Mouse (Mus musculus) liver, embryonic 15.5 days (tissue): ENCODE measurements around the gene Slc35b1. TPM values are rescaled to one million over a fixed set of nuclear protein-coding genes. Genes with fewer than 3 reads are reported as not detected.

Experiments
- ATAC-seq: fragments of 200-750 bp; cut with Nextera tagmentation; 2 replicates; pipeline ENCODE4 v1.8.0; 2017; ENCODE audit warnings: moderate number of reproducible peaks, mild to moderate bottlenecking, moderate library complexity; ENCODE audit not compliant: insufficient read depth
- H3K27ac ChIP-seq: fragments of 300-500 bp; sonication (generic); replicated peaks from 2 replicates; pipeline ENCODE4 v1.5.1; 2015; ENCODE audit warnings: mild to moderate bottlenecking, inconsistent platforms
- H3K27me3 ChIP-seq: fragments of 300-500 bp; sonication (generic); 2 replicates; pipeline ENCODE4 v1.6.1; 2015; ENCODE audit warnings: mild to moderate bottlenecking, inconsistent platforms
- H3K36me3 ChIP-seq: fragments of 300-500 bp; sonication (generic); replicated peaks from 2 replicates; pipeline ENCODE4 v1.6.1; 2015; ENCODE audit warnings: moderate library complexity, mild to moderate bottlenecking, inconsistent platforms
- H3K4me1 ChIP-seq: fragments of 300-500 bp; sonication (generic); replicated peaks from 2 replicates; pipeline ENCODE4 v1.6.1; 2015; ENCODE audit warnings: inconsistent platforms
- H3K4me2 ChIP-seq: fragments of 300-500 bp; sonication (generic); 2 replicates; pipeline ENCODE4 v1.6.1; 2015; ENCODE audit warnings: moderate library complexity, mild to moderate bottlenecking, inconsistent platforms
- H3K4me3 ChIP-seq: fragments of 300-500 bp; sonication (generic); replicated peaks from 2 replicates; pipeline ENCODE4 v1.5.1; 2015; ENCODE audit warnings: mild to moderate bottlenecking, inconsistent platforms
- H3K9ac ChIP-seq: fragments of 300-500 bp; sonication (generic); 2 replicates; pipeline ENCODE4 v1.6.1; 2015; ENCODE audit warnings: moderate library complexity, mild to moderate bottlenecking, inconsistent platforms
- H3K9me3 ChIP-seq: fragments of 300-500 bp; sonication (generic); replicated peaks from 2 replicates; pipeline ENCODE4 v1.6.1; 2016; ENCODE audit warnings: inconsistent platforms
- WGBS: fragments of 180-500 bp; shearing (Covaris S2); methylation state at CpG from one replicate; pipeline ENCODE4 v1.1.7; 2015; ENCODE audit warnings: mixed read lengths; ENCODE audit not compliant: insufficient replicate concordance; 5-methylcytosine and 5-hydroxymethylcytosine counted together
- polyA plus RNA-seq: library from polyadenylated mRNA; unstranded; fragments of >200 nt; fragmentation: Nextera tagmentation; extraction: Ambion mirVana; gene quantifications from 2 replicates; pipeline ENCODE4 v1.2.1, GENCODE M21; 2015

The Slc35b1 gene
- polyA plus RNA-seq, 1 experiment from 2014 or later = 40.6 TPM

GRCm38 (mm10) chr11:95393500-95393816, 9.0 kb downstream of the Slc35b1 start:
- Histone ChIP-seq H3K4me2 (no peak overlapping the region), H3K9me3 (no peaks in the 10 kb centered on the region), H3K4me1 (no peaks in the 10 kb centered on the region), H3K27ac (no peak overlapping the region), H3K4me3 (no peak overlapping the region), H3K9ac (no peak overlapping the region), H3K27me3 (0 out of 2 replicates have a peak, but pooled peaks cover 11% of the 10 kb centered on the region), H3K36me3 (peaks cover 29% of the 10 kb centered on the region)
- WGBS = 48% methylated on average over 5 of the region's 5 CpGs
- ATAC-seq = no peak

- no peak overlapping the region for H3K9ac ChIP-seq
Measured at GRCm38 (mm10) chr11:95394112-95394511, 9.6 kb downstream of the Slc35b1 start.

GRCm38 (mm10) chr11:95396548-95396947, 12.1 kb downstream of the Slc35b1 start:
- Histone ChIP-seq H3K9me3 (no peaks in the 10 kb centered on the region), H3K9ac (no peak overlapping the region), H3K27ac (no peak overlapping the region), H3K36me3 (no peaks in the 10 kb centered on the region), H3K27me3 (peaks cover 40% of the 10 kb centered on the region), H3K4me1 (no peaks in the 10 kb centered on the region), H3K4me3 (no peak overlapping the region), H3K4me2 (no peak overlapping the region)
- no peak for ATAC-seq
- WGBS = 21% methylated on average over 1 of the region's 1 CpGs

More at GRCm38 (mm10) chr11:95394112-95394511, 9.6 kb downstream of the Slc35b1 start:
- ATAC-seq = no peak
- Histone ChIP-seq H3K4me1 (no peaks in the 10 kb centered on the region), H3K27ac (no peak overlapping the region), H3K4me3 (no peak overlapping the region), H3K36me3 (peaks cover 22% of the 10 kb centered on the region), H3K9me3 (no peaks in the 10 kb centered on the region), H3K4me2 (no peak overlapping the region), H3K27me3 (peaks cover 16% of the 10 kb centered on the region; the same call in 1 of the 2 replicates)
- WGBS = 48% methylated on average over 5 of the region's 5 CpGs

- Histone ChIP-seq H3K27me3 (peaks cover 54% of the 10 kb centered on the region), H3K27ac (no peak overlapping the region), H3K4me3 (no peak overlapping the region), H3K4me2 (no peak overlapping the region), H3K9me3 (no peaks in the 10 kb centered on the region), H3K9ac (no peak overlapping the region), H3K36me3 (no peaks in the 10 kb centered on the region), H3K4me1 (no peaks in the 10 kb centered on the region)
- WGBS = 51% methylated on average over 14 of the region's 14 CpGs
- ATAC-seq = no peak
Measured at GRCm38 (mm10) chr11:95397843-95398835, 13.6 kb downstream of the Slc35b1 start.

- WGBS = 67% methylated on average over 13 of the region's 13 CpGs
- Histone ChIP-seq H3K27ac (no peak overlapping the region), H3K4me3 (no peak overlapping the region), H3K9ac (no peak overlapping the region), H3K9me3 (no peaks in the 10 kb centered on the region), H3K36me3 (no peaks in the 10 kb centered on the region), H3K4me2 (no peak overlapping the region), H3K27me3 (peaks cover 54% of the 10 kb centered on the region), H3K4me1 (no peaks in the 10 kb centered on the region)
- ATAC-seq = no peak
Measured at GRCm38 (mm10) chr11:95399520-95400020, 15.1 kb downstream of the Slc35b1 start.

GRCm38 (mm10) chr11:95401568-95401967, 17.1 kb downstream of the Slc35b1 start:
- Histone ChIP-seq H3K9ac (no peak overlapping the region), H3K4me2 (no peak overlapping the region), H3K4me1 (no peaks in the 10 kb centered on the region), H3K36me3 (no peaks in the 10 kb centered on the region), H3K27me3 (peaks cover 49% of the 10 kb centered on the region), H3K9me3 (no peaks in the 10 kb centered on the region), H3K4me3 (no peak overlapping the region), H3K27ac (no peak overlapping the region)
- ATAC-seq = no peak
- WGBS = 70% methylated on average over 5 of the region's 5 CpGs

- ATAC-seq = no peak
- H3K4me2 ChIP-seq = no peak overlapping the region
- H3K9ac ChIP-seq = no peak overlapping the region
- no peaks in the 10 kb centered on the region for H3K36me3 ChIP-seq
- peaks cover 49% of the 10 kb centered on the region for H3K27me3 ChIP-seq
- no peak overlapping the region for H3K4me3 ChIP-seq
- 46% methylated on average over 5 of the region's 5 CpGs for WGBS
- no peaks in the 10 kb centered on the region for H3K9me3 ChIP-seq
- H3K27ac ChIP-seq = no peak overlapping the region
- no peaks in the 10 kb centered on the region for H3K4me1 ChIP-seq
Measured at GRCm38 (mm10) chr11:95402196-95402595, 17.7 kb downstream of the Slc35b1 start.

- H3K9ac ChIP-seq = no peak overlapping the region
- H3K4me2 ChIP-seq = no peak overlapping the region
- no peak overlapping the region for H3K4me3 ChIP-seq
- H3K27me3 ChIP-seq = peaks cover 49% of the 10 kb centered on the region
- ATAC-seq = no peak
- 27% methylated on average over 8 of the region's 8 CpGs for WGBS
- H3K36me3 ChIP-seq = no peaks in the 10 kb centered on the region
- H3K27ac ChIP-seq = no peak overlapping the region
- no peaks in the 10 kb centered on the region for H3K4me1 ChIP-seq
- H3K9me3 ChIP-seq = no peaks in the 10 kb centered on the region
Measured at GRCm38 (mm10) chr11:95402658-95403101, 18.2 kb downstream of the Slc35b1 start.

GRCm38 (mm10) chr11:95403382-95404340, 19.2 kb downstream of the Slc35b1 start:
- Histone ChIP-seq H3K36me3 (no peaks in the 10 kb centered on the region), H3K4me3 (no peak overlapping the region), H3K27ac (no peak overlapping the region), H3K4me1 (no peaks in the 10 kb centered on the region), H3K9me3 (no peaks in the 10 kb centered on the region), H3K4me2 (no peak overlapping the region), H3K27me3 (peaks cover 41% of the 10 kb centered on the region), H3K9ac (no peak overlapping the region)
- ATAC-seq = no peak
- WGBS = 63% methylated on average over 16 of the region's 16 CpGs

GRCm38 (mm10) chr11:95405771-95406170, 21.3 kb downstream of the Slc35b1 start:
- Histone ChIP-seq H3K9me3 (no peaks in the 10 kb centered on the region), H3K4me3 (no peak overlapping the region), H3K4me1 (no peaks in the 10 kb centered on the region), H3K27ac (no peak overlapping the region), H3K4me2 (no peak overlapping the region), H3K9ac (no peak overlapping the region), H3K27me3 (peaks cover 22% of the 10 kb centered on the region; the same call in 1 of the 2 replicates), H3K36me3 (no peaks in the 10 kb centered on the region)
- no peak for ATAC-seq
- 62% methylated on average over 4 of the region's 4 CpGs for whole genome bisulfite sequencing
